Mouse (Mus musculus) limb, embryonic 14.5 days (tissue): ENCODE measurements at regions not wholly inside any gene's neighbourhood (a gene's known extent, or its start where the extent isn't known, plus 50 kb on each side); places are given as distances from the start of the nearest gene placed in this dataset.

ENCODE experiments used
- ATAC-seq: fragments of 200-750 bp; cut with Nextera tagmentation; 2 replicates; pipeline ENCODE4 v1.8.0; 2017; ENCODE audit warnings: low read depth, moderate number of reproducible peaks, moderate TSS enrichment; ENCODE audit not compliant: low FRiP score
- DNase-seq: peaks from one replicate; pipeline ENCODE4 v3.0.0-alpha.2; 2015; ENCODE audit warnings: low spot score
- H3K27ac ChIP-seq: fragments of 300-500 bp; sonication (generic); replicated peaks from 2 replicates; pipeline ENCODE4 v1.5.1; 2014; ENCODE audit warnings: low read depth, mild to moderate bottlenecking, low read length, moderate library complexity, mixed read lengths
- H3K27me3 ChIP-seq: fragments of 300-500 bp; sonication (generic); 2 replicates; pipeline ENCODE4 v1.6.1; 2014; ENCODE audit warnings: low read length, mixed read lengths; ENCODE audit not compliant: control insufficient read depth, insufficient read depth
- H3K36me3 ChIP-seq: fragments of 300-500 bp; sonication (generic); 2 replicates; pipeline ENCODE4 v1.6.1; 2014; ENCODE audit warnings: mild to moderate bottlenecking, low read length, moderate library complexity, mixed read lengths; ENCODE audit not compliant: control insufficient read depth, insufficient read depth
- H3K4me1 ChIP-seq: fragments of 300-500 bp; sonication (generic); 2 replicates; pipeline ENCODE4 v1.6.1; 2014; ENCODE audit warnings: antibody characterized with exemption, low read length, mixed read lengths; ENCODE audit not compliant: control insufficient read depth, insufficient read depth
- H3K4me2 ChIP-seq: fragments of 300-500 bp; sonication (generic); replicated peaks from 2 replicates; pipeline ENCODE4 v1.6.1; 2014; ENCODE audit warnings: low read depth, mild to moderate bottlenecking, low read length, moderate library complexity; ENCODE audit not compliant: severe bottlenecking
- H3K4me3 ChIP-seq: fragments of 300-500 bp; sonication (generic); replicated peaks from 2 replicates; pipeline ENCODE4 v1.5.1; 2014; ENCODE audit warnings: low read length
- H3K9ac ChIP-seq: fragments of 300-500 bp; sonication (generic); 2 replicates; pipeline ENCODE4 v1.6.1; 2014; ENCODE audit warnings: mild to moderate bottlenecking, low read depth, low read length, moderate library complexity; ENCODE audit not compliant: severe bottlenecking
- H3K9me3 ChIP-seq: fragments of 300-500 bp; sonication (generic); 2 replicates; pipeline ENCODE4 v1.6.1; 2016; ENCODE audit warnings: low read length; ENCODE audit not compliant: control insufficient read depth
- POLR2A ChIP-seq: fragments of 200-500 bp; IDR thresholded peaks from 2 replicates; pipeline ENCODE4 v1.8.0; 2012; ENCODE audit warnings: inconsistent platforms, mild to moderate bottlenecking, moderate library complexity, borderline replicate concordance; ENCODE audit not compliant: insufficient read depth, insufficient read length; ENCODE audit errors: extremely low read depth
- WGBS: fragments of 180-500 bp; shearing (Covaris S2); extraction: QIAGEN DNeasy Blood & Tissue Kit; methylation state at CpG from one replicate; pipeline ENCODE4 v1.1.7; 2014; 5-methylcytosine and 5-hydroxymethylcytosine counted together

DNA sequence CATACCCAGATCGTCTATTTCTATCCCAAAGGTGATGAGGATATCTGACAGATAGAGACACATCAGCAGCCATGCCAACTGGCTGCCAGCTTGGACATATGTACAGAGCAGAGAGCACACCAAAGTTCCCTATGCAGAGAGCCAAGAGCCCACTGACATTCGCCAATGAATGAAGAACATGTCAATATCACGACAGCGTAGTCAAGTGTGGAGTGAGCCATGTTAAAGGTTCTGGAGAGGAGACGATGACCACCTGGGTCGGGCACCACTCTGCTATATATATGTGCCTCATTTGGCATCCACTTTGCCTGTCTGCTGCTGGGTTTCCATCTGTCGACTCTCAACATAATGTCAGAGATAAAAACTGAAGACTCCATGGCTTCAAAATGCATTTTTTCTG, 159.2 kb upstream of the Gbe1 start:
- no peak overlapping the region for H3K4me2 ChIP-seq
- H3K9ac ChIP-seq: no peak overlapping the region
- no peaks in the 10 kb centered on the region for H3K4me1 ChIP-seq
- DNase-seq: no peak
- ATAC-seq: no peak
- H3K27me3 ChIP-seq: no peaks in the 10 kb centered on the region
- no peaks in the 10 kb centered on the region for H3K36me3 ChIP-seq
- no peak overlapping the region for H3K4me3 ChIP-seq
- no peak for TF ChIP-seq POLR2A
- WGBS: 93% methylated on average over 7 of the region's 7 CpGs
- no peak overlapping the region for H3K27ac ChIP-seq
- no peaks in the 10 kb centered on the region for H3K9me3 ChIP-seq

DNA sequence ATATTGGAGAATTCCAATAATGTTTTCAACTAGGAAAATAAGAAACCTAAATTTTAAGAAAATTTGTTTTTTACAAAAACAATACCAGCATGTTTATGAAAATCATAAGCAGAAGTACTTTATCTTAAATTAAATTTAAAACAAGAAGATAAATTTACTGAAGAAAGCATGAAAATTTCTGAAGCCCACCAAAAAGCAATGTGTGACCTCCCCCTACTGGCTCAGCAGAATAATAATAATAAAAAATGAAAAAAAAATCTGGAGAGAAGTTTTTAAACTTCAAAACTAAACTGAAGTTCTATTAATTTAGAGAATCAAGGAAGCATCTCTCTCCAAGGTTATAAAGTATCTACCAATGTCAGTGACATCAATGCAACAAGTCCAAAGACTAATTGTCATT, 153.2 kb upstream of the Gbe1 start:
- TF ChIP-seq POLR2A: no peak
- H3K9me3 ChIP-seq: no peaks in the 10 kb centered on the region
- no peak overlapping the region for H3K9ac ChIP-seq
- ATAC-seq (no peak), DNase-seq (no peak)
- no peak overlapping the region for H3K27ac ChIP-seq
- H3K4me2 ChIP-seq: no peak overlapping the region
- H3K4me1 ChIP-seq: no peaks in the 10 kb centered on the region
- H3K4me3 ChIP-seq: no peak overlapping the region
- H3K27me3 ChIP-seq: no peaks in the 10 kb centered on the region
- no peaks in the 10 kb centered on the region for H3K36me3 ChIP-seq

DNA sequence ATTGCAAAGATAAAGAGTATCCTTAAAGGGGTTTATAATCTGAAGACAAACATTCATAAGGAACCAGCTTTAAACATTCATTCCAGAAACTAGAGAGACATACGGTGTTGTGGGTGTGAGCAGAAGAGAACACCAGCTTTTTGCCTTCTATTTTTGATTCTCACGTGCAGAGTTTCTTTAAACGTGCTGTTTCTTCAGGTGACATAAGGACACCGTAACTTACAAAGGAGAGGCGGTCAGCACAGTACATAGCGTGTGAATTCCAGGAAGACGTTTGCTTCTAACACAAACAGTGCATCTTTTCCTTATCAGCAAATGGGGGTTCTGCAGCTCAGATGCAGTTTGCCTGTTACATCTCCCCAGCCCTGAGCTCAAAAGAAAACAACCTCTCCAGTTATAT, 138.6 kb upstream of the Gbe1 start:
- DNase-seq: no peak
- Histone ChIP-seq H3K9me3 (no peaks in the 10 kb centered on the region), H3K36me3 (no peaks in the 10 kb centered on the region), H3K9ac (no peak overlapping the region), H3K4me2 (no peak overlapping the region), H3K27ac (no peak overlapping the region), H3K27me3 (no peaks in the 10 kb centered on the region), H3K4me3 (no peak overlapping the region), H3K4me1 (no peaks in the 10 kb centered on the region)
- no peak for TF ChIP-seq POLR2A
- 46% methylated on average over 7 of the region's 7 CpGs for WGBS
- no peak for ATAC-seq

DNA sequence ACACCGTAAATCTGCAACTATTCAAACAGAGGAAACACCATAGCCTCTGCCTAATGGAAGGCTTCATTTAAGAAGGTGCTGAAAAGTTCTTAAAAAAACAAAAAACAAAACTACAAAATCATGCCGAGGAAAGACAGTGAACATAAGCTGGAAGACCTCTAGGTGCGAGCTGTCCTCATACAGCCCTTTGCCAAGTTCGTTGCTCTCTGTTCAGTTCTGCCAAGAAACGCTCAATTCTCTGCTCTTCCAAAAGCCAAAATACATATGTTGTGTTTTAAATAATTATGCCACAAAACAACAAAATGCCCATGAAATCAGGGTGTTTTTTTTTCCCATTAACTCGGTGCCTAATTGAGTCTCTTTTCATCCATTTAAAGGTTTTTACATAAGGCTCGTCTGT, 134.8 kb upstream of the Gbe1 start:
- Histone ChIP-seq H3K4me3 (no peak overlapping the region), H3K4me2 (no peak overlapping the region), H3K9me3 (no peaks in the 10 kb centered on the region), H3K4me1 (no peaks in the 10 kb centered on the region), H3K27ac (no peak overlapping the region), H3K27me3 (no peaks in the 10 kb centered on the region), H3K9ac (no peak overlapping the region), H3K36me3 (no peaks in the 10 kb centered on the region)
- WGBS: 69% methylated on average over 7 of the region's 7 CpGs
- ATAC-seq: no peak
- DNase-seq: no peak
- TF ChIP-seq POLR2A: no peak

DNA sequence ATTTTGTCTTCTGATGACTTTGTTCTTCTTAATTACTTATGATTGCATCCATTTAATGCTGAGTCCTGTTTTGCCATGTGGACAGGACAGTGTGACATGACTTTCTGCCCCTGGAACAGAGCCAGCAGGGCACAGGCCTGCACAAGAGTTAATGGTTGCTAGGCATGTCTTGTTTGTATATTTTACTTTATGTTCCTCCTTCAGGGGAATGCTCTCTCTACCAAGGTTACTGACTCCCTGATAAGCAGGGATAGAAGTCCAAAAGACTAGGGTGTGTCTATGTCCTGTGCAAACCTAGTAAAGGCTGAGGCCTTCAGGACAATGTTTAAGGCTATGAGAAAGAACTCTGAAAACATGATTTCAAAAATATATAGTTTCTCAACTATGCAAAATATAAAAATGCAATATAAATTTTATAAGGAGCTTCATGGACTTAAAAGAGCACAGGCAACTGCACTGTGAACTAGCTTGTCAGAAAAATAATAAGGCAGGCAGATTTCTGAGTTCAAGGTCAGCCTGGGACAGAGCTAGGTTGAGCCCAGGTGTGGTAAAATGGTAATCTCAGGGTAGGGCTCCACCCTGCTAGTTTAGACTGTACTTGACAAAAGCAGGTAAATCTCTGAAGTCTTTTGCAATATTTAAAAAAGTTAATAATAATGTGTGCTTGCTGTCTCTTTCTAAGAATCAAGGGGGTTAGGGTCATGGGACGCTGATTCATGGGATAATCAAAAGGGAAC, 99.7 kb upstream of the Gbe1 start:
- H3K27me3 ChIP-seq: no peaks in the 10 kb centered on the region
- DNase-seq (no peak), ATAC-seq (no peak)
- H3K36me3 ChIP-seq: no peaks in the 10 kb centered on the region
- no peaks in the 10 kb centered on the region for H3K9me3 ChIP-seq
- no peak for TF ChIP-seq POLR2A
- no peak overlapping the region for H3K4me3 ChIP-seq
- H3K4me2 ChIP-seq: no peak overlapping the region
- no peak overlapping the region for H3K9ac ChIP-seq
- WGBS: 40% methylated on average over 1 of the region's 1 CpGs
- peaks cover 11% of the 10 kb centered on the region; the same call in 1 of the 2 replicates for H3K4me1 ChIP-seq
- H3K27ac ChIP-seq: no peak overlapping the region
